8 mouse cellular contexts compared by ENCODE assay signal in the genomic region with DNA sequence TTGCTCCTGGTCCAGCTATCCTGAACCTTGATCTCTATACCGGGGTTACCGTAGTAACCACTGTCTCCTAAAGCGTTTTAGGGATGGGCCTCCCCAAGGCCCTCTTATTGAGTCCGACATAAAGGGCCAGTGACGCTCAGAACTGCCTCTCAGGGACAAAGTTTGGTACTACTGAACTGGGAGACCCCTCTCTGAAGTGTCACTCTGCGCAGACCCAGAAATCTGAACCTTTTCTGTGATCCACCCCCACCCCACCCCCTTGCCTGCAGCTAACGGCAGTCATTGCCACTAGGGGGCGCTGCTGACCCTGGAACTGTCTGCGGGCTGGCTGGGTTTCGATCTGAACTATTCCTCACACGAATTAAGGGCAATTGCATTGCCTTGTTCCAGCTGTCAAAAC. TPM values are rescaled to one million over a fixed set of nuclear protein-coding genes. Genes with fewer than 3 reads are reported as not detected.
DNase-seq lines count a peak whose midpoint lies in the region; ATAC-seq and TF ChIP-seq lines count a peak whose summit lies in the region.

No protein-coding gene starts in this region.

- DNase-seq in thymus, adult 2 months, result no peak
- no peak for DNase-seq in thymus, adult 18-20 months
- DNase-seq in kidney, postnatal 0 days (ENCODE audit: low spot score), result peak; percentile 72
- peak; percentile 96 for DNase-seq in neural tube, embryonic 10.5 days (ENCODE audit: extremely low spot score, low spot score)
- DNase-seq in thymus, postnatal 4 days, result peak; percentile 50

- H3K36me3 ChIP-seq in thymus, adult 2 months (ENCODE audit: control insufficient read depth, insufficient read depth, low read length), result no peaks in the 10 kb centered on the region
- no peaks in the 10 kb centered on the region for H3K36me3 ChIP-seq in forebrain, embryonic 12.5 days (replicated peaks)
- no peaks in the 10 kb centered on the region for H3K36me3 ChIP-seq in heart, embryonic 13.5 days
- no peaks in the 10 kb centered on the region for H3K36me3 ChIP-seq in kidney, postnatal 0 days (ENCODE audit: insufficient read depth, low read length)
- no peaks in the 10 kb centered on the region for H3K36me3 ChIP-seq in limb, embryonic 12.5 days

- no peaks in the 10 kb centered on the region for H3K27me3 ChIP-seq in thymus, adult 2 months (ENCODE audit: control insufficient read depth, insufficient read depth, low read length)
- peaks cover 39% of the 10 kb centered on the region for H3K27me3 ChIP-seq in forebrain, embryonic 12.5 days
- peaks cover 59% of the 10 kb centered on the region for H3K27me3 ChIP-seq in heart, embryonic 13.5 days (replicated peaks)
- 0 out of 2 replicates have a peak, but pooled peaks cover 2% of the 10 kb centered on the region for H3K27me3 ChIP-seq in kidney, postnatal 0 days (ENCODE audit: insufficient read depth, low read length)
- peaks cover 4% of the 10 kb centered on the region; the same call in 1 of the 2 replicates for H3K27me3 ChIP-seq in limb, embryonic 12.5 days

- no peak for TF ChIP-seq POLR2A in thymus, adult 2 months (IDR thresholded peaks at IDR 0.05; ENCODE audit: control insufficient read depth, extremely low read depth, insufficient read depth, low read length, poor library complexity)

- no peak overlapping the region for H3K27ac ChIP-seq in thymus, adult 2 months (ENCODE audit: control insufficient read depth, insufficient read depth, low read length)
- H3K27ac ChIP-seq in forebrain, embryonic 12.5 days, result 0 out of 2 replicates have a peak overlapping the region, but pooled peaks have one; percentile 42
- H3K27ac ChIP-seq in heart, embryonic 13.5 days (replicated peaks), result no peak overlapping the region
- H3K27ac ChIP-seq in kidney, postnatal 0 days, result no peak overlapping the region
- H3K27ac ChIP-seq in limb, embryonic 12.5 days, result peak overlapping the region; percentile 3; the same call in 1 of the 2 replicates

- peaks cover 5% of the 10 kb centered on the region; the same call in 1 of the 2 replicates for H3K9me3 ChIP-seq in forebrain, embryonic 12.5 days
- 0 out of 2 replicates have a peak, but pooled peaks cover 5% of the 10 kb centered on the region for H3K9me3 ChIP-seq in heart, embryonic 13.5 days
- no peaks in the 10 kb centered on the region; the same call in 1 of the 2 replicates for H3K9me3 ChIP-seq in kidney, postnatal 0 days (replicated peaks; ENCODE audit: low read length)
- H3K9me3 ChIP-seq in limb, embryonic 12.5 days, result peaks cover 9% of the 10 kb centered on the region; the same call in 1 of the 2 replicates

- H3K9ac ChIP-seq in forebrain, embryonic 12.5 days, result no peak overlapping the region
- no peak overlapping the region for H3K9ac ChIP-seq in heart, embryonic 13.5 days
- no peak overlapping the region for H3K9ac ChIP-seq in kidney, postnatal 0 days (ENCODE audit: low read depth, low read length)
- no peak overlapping the region for H3K9ac ChIP-seq in limb, embryonic 12.5 days (replicated peaks)

- no peaks in the 10 kb centered on the region for H3K4me1 ChIP-seq in thymus, adult 2 months (replicated peaks; ENCODE audit: control insufficient read depth, insufficient read depth, low read length)
- H3K4me1 ChIP-seq in forebrain, embryonic 12.5 days, result peaks cover 18% of the 10 kb centered on the region
- no peaks in the 10 kb centered on the region for H3K4me1 ChIP-seq in heart, embryonic 13.5 days
- H3K4me1 ChIP-seq in kidney, postnatal 0 days (replicated peaks; ENCODE audit: insufficient read depth, low read length), result no peaks in the 10 kb centered on the region
- H3K4me1 ChIP-seq in limb, embryonic 12.5 days (replicated peaks), result peaks cover 25% of the 10 kb centered on the region

- H3K4me3 ChIP-seq in thymus, adult 2 months (ENCODE audit: control insufficient read depth, insufficient read depth, low read length), result no peak overlapping the region
- H3K4me3 ChIP-seq in forebrain, embryonic 12.5 days (replicated peaks), result 0 out of 2 replicates have a peak overlapping the region, but pooled peaks have one; percentile 7
- H3K4me3 ChIP-seq in heart, embryonic 13.5 days, result no peak overlapping the region
- no peak overlapping the region for H3K4me3 ChIP-seq in kidney, postnatal 0 days (replicated peaks; ENCODE audit: low read depth, low read length)
- H3K4me3 ChIP-seq in limb, embryonic 12.5 days (replicated peaks), result 0 out of 2 replicates have a peak overlapping the region, but pooled peaks have one; percentile 3

- H3K4me2 ChIP-seq in forebrain, embryonic 12.5 days, result peak overlapping the region; percentile 42
- H3K4me2 ChIP-seq in heart, embryonic 13.5 days, result peak overlapping the region; percentile 55
- no peak overlapping the region for H3K4me2 ChIP-seq in kidney, postnatal 0 days (ENCODE audit: low read length)
- H3K4me2 ChIP-seq in limb, embryonic 12.5 days, result peak overlapping the region; percentile 48

- WGBS in thymus, adult 2 months, result 12% methylated on average over 11 of the region's 11 CpGs
- WGBS in forebrain, embryonic 12.5 days, result 2% methylated on average over 11 of the region's 11 CpGs
- 4% methylated on average over 11 of the region's 11 CpGs for WGBS in heart, embryonic 13.5 days
- WGBS in kidney, postnatal 0 days, result 4% methylated on average over 11 of the region's 11 CpGs
- WGBS in limb, embryonic 12.5 days, result 3% methylated on average over 11 of the region's 11 CpGs

- peak; percentile 46; the same call in 1 of the 2 replicates for TF ChIP-seq CTCF in thymus, adult 2 months (IDR thresholded peaks at IDR 0.05; ENCODE audit: borderline replicate concordance, control insufficient read depth, extremely low read depth, insufficient read depth, low read length, poor library complexity)
- TF ChIP-seq CTCF in kidney, postnatal 0 days (IDR thresholded peaks at IDR 0.05; ENCODE audit: low read depth), result peak; percentile 82

- ATAC-seq in forebrain, embryonic 12.5 days (ENCODE audit: low FRiP score), result peak; percentile 78
- no peak for ATAC-seq in heart, embryonic 13.5 days (ENCODE audit: extremely low read depth, insufficient number of reproducible peaks, low FRiP score, low TSS enrichment)
- peak; percentile 59 for ATAC-seq in kidney, postnatal 0 days (replicated peaks; ENCODE audit: low FRiP score, low read depth)
- ATAC-seq in limb, embryonic 12.5 days (ENCODE audit: insufficient number of reproducible peaks, insufficient read depth, low FRiP score, low TSS enrichment, low read depth), result peak; percentile 48

RNA-seq across cellular contexts. Expression of a gene that starts 6.4 kb away (rescaled TPM):
- polyA plus RNA-seq in thymus, adult 2 months (2012; rRNA removed), result 1.3 and 1.5 TPM in 2 replicates
- 15.5 and 20.9 TPM in 2 replicates for polyA plus RNA-seq in forebrain, embryonic 12.5 days (2016; fragmentation: Nextera tagmentation; extraction: Ambion mirVana)
- polyA plus RNA-seq in heart, embryonic 13.5 days (2015; fragmentation: Nextera tagmentation; extraction: Ambion mirVana), result 2.5 and 2.9 TPM in 2 replicates
- polyA plus RNA-seq in kidney, postnatal 0 days (2015; fragmentation: Nextera tagmentation; extraction: Ambion mirVana), result 0.74 and 0.75 TPM in 2 replicates
- polyA plus RNA-seq in limb, embryonic 12.5 days (2016; fragmentation: Nextera tagmentation; extraction: Ambion mirVana), result 48.0 and 50.2 TPM in 2 replicates

Comparison
In these comparisons a context has a peak if more than half of its experiments do, and no peak if none do; other contexts are left out.
1. DNase-seq: peak in kidney, postnatal 0 days (single experiment), neural tube, embryonic 10.5 days (single experiment) and thymus, postnatal 4 days (single experiment); none in thymus, adult 2 months (single experiment) and thymus, adult 18-20 months (0 of 2).
2. H3K27ac ChIP-seq: peak in forebrain, embryonic 12.5 days (single experiment) and limb, embryonic 12.5 days (single experiment); none in thymus, adult 2 months (single experiment), heart, embryonic 13.5 days (single experiment) and kidney, postnatal 0 days (single experiment).
3. H3K4me3 ChIP-seq: peak in forebrain, embryonic 12.5 days (single experiment) and limb, embryonic 12.5 days (single experiment); none in thymus, adult 2 months (single experiment), heart, embryonic 13.5 days (single experiment) and kidney, postnatal 0 days (single experiment).